Mouse (Mus musculus) gastrocnemius, postnatal 14 days (tissue): Measurements from ENCODE around the gene Gucy1b1. TPM values are rescaled to one million over a fixed set of nuclear protein-coding genes. Genes with fewer than 3 reads are reported as not detected.

Source experiments
- microRNA-seq, 2 experiments: library from miRNA; unstranded; fragments of <30 nt; microRNA quantifications; one replicate each; pipeline ENCODE4 v1.2.0; 2021
- total RNA-seq, 2 experiments: library from RNA; stranded (reverse); gene quantifications; 2 replicates each; pipeline ENCODE4 v1.2.3; 2021

Gucy1b1 gene
- total RNA-seq, 2 experiments from 2014 or later = 7.2 to 7.8 TPM

Small RNA genes lying within 50 kb of the gene (microRNA-seq; reads per million reads assigned to microRNA genes)
- 0 to 0.96 reads per million in 2 experiments for gene Mir7010

Other genes with a start within 250 kb of the Gucy1b1 start
- 1 to 10 TPM; 4.1 to 4.7 TPM for gene Ctso, start 142.1 kb downstream of the Gucy1b1 start, total RNA-seq
- not detected for gene Tdo2, start 98.5 kb downstream of the Gucy1b1 start, total RNA-seq
- not detected for gene Asic5, start 92.4 kb downstream of the Gucy1b1 start, total RNA-seq
- gene Gucy1a1, start 71.1 kb upstream of the Gucy1b1 start, total RNA-seq = 10 to 100 TPM; 18.2 TPM